Mouse (Mus musculus): ENCODE results near the gene Osbp.
A peak's percentile ranks its signal among the peaks of the same experiment; 100 is the strongest.

Osbp gene

DNA sequence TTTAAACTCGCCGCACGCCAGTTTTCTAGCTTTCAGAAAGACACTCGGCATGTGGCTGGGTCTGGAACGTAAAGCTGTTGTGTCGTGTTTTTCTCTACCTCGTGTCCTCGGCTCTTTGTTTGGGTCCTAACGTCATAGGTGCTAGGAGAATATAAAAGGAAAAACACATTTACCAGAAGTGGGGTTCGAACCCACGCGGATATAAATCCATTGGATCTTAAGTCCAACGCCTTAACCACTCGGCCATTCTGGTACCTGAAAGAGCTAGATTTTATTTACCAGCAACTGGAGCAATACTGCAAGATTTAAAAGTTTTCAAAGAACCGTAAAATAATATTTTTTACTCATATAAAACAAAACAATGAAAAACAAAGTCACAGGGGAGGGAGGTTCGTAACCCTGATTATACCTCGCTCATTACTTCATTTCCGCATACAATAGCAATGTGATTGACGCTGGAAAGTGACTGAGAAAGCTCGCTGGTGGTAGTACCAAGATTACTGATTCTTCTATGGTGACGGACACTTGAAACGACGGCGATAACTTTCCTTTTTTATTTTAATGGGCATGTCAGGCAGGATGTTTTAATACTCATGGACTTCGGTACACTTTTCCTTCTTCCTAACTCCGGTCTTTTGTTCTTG is 45.3 kb downstream of the Osbp start:
- DNase-seq (ENCODE audit: low spot score in 2 of 2), result peak; percentile 74 to 85

DNA sequence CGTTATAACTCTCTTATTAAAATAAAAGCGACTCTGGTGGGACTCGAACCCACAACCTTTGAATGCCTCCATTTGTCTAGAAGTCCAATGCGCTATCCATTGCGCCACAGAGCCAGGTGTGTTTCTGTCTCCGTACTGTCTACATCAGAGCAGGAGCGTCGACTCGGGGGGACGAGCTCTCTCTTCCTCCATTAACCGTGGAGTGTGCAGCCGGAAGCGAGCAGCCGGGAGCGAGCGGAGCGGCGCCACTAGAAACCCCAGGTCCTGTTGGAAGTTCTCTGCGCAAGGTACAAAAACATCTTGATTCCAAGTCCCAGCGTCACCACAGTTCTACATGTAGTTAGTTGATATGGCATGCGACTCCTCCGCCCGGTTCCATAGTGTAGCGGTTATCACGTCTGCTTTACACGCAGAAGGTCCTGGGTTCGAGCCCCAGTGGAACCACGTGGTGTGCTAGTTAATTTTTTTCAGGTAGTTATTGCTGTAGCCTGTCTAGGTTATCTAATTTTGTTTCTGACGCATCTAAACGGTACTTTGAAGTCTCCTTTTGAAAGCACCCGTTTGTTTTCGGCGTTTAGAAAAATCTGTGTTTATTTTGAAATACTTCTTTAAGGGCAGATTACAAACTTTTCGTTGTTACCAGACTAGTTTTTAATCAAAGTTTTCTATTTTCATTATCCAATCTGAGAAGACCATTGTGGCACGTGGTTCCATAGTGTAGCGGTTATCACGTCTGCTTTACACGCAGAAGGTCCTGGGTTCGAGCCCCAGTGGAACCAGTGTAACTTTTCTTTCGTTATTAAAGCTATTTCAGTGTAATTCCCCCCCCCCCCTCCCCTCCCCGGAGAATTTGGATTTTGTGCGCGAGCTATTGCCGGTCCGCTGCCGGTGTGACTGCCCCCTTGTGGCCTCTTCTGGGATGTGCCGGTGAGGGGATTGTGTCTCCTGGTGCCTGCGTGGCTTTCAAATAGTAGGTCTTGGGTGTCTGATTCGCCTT is 46.1 kb downstream of the Osbp start:
- DNase-seq (ENCODE audit: low spot score in 2 of 2), result peak; percentile 80 to 83

DNA sequence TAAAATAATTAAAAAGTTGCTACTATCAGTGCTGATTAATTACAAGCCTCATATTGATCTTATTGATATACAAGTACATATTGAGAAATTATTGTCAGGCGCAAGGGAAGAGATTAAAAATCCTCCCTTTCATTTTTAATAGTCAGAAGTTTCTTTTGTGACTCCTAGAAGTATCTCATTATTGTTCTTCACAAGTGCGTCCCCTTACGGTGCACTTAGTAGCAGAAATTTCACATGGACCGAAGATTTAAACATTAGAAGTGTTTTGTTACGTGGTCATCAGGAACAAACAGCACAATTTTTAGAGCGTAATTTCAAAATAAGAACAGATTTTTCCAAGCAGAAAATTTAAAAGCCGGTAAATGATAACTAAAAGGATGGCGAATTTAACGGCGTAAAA is 46.9 kb downstream of the Osbp start:
- DNase-seq (ENCODE audit: low spot score in 2 of 2), result no peak

DNA sequence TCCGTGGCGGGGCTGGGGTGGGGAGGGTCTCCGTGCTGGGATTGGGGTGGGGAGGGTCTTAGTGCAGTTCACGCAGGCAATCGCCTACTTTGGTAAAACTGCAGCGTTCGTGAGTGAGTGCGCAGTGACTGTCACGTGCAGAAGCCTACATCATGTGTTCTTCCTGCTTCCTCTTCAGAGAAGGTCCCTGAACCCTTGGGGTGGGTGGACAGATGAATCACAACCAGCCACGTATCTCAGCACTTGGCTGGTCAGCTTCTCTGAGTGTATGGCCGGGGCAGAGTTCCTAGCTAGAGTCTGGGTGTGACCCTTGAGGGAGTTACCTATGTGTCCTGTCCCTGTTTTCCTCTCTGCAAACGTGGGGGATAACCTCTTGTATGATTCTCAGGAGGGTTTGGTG is 47.5 kb downstream of the Osbp start:
- peak in 1 of 2 experiments; percentile 41 for DNase-seq (ENCODE audit: low spot score in 2 of 2)

DNA sequence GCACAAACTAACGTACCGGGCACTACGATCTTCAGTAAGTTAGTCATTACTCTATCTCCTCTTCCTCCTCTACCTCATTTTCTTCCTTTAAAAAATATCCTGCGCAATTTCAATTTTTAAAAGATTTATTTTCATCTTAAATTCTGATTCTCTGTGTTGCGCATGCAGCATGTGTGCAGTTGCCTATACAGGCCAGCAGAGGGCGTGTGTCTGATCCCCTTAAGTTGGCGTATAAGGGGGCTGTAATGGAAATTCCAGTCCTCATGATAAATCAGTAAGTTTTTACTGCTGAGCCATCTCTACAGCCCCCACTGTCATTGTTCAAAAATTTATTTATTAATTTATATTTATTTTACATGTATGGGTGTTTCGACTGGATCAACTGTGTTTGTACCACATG is 50.0 kb downstream of the Osbp start:
- no peak for DNase-seq (ENCODE audit: low spot score in 2 of 2)

DNA sequence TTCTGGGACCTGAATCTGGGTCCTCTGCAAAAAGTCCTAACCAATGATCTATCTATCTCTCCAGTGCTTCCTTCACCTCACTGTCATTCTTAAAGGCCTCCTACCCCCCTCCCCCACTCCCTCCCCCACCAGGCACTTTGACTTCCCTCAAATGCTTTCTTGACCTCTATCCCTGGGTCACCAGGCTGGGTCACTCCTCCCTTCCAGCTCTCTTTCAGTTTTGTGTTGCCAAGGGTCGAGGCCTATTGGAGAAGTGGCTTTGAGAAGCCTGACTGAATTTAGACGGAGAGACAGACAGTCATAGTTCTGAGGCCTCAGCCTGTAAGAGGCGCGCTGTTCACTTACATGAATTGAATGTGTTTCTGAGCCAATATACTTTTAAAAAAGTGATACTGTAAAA is 50.5 kb downstream of the Osbp start:
- no peak for DNase-seq (ENCODE audit: low spot score in 2 of 2)

DNA sequence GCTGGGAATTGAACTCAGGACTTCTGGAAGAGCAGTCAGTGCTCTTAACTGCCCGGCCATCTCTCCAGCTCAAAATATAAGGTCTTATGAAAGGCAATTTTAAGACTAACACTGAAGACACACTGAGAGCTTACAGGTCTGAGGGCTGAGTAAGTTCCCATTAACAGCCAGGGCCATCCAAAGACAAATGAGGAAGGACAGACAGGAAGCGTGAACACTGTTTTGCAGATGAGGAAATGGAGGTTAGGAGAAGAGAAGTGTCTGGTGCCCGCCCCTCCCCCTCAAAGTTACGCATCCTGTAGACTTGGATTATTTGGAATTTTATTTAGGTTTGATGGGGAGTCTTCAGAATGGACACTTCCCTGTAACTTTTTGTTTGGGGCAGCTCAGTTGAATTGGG is 58.4 kb downstream of the Osbp start:
- DNase-seq (ENCODE audit: low spot score in 2 of 2), result no peak

DNA sequence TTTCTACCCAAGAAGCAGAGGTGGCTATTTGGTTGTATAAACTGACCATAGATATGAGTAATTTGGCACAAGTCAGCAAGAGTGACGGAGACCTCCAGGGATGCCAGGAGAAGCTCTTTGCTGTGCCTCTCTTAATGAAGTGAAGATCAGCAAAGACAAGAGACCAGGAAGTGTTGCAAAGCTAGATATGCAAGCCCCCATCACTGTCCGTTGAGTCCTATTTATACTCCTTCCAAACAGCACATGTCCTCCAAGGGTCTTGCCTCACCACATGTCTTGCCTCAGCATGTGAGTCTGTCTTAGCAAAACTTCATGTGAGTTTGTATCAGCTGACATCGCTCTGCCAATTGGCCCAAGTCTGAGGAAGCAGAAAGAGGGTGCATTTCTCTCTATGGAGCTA is 59.6 kb downstream of the Osbp start:
- no peak for DNase-seq (ENCODE audit: low spot score in 2 of 2)

DNA sequence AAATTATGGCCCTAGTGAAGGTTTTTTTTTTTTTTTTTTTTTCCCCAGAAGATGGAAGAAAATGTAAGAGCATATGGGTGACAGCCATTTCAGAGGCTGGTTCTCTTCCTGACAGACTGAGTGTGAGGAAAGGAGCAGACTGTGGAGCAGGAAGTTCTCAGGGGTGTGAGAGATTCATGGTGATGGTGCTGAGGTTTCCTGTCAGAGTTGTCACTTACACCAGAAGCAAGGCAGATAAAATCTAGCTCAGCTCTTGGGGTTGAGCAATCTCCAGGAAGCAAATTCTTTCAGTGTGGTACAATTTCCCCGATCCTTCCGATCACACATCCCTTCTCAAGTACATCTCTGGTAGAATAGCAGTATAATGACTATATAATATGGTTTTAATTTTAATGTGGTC is 60.9 kb downstream of the Osbp start:
- DNase-seq (ENCODE audit: low spot score in 2 of 2), result no peak

DNA sequence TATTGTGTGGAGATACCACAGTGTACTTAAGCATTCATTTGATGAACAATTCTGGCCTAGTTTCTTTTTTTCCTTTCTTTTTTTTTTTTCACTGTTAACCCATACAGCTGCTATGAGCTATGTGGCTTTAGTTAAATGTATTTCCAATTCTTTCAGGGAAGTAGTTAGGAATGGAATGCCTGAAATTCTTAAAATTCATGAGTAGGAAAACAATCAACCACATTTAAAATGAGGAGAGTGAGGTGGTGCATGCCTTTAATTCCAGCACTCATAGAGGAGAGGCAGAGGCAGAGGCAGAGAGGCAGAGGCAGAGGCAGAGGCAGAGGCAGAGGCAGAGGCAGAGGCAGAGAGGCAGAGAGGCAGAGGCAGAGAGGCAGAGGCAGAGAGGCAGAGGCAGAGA is 72.0 kb downstream of the Osbp start:
- DNase-seq (ENCODE audit: low spot score in 2 of 2), result no peak

DNA sequence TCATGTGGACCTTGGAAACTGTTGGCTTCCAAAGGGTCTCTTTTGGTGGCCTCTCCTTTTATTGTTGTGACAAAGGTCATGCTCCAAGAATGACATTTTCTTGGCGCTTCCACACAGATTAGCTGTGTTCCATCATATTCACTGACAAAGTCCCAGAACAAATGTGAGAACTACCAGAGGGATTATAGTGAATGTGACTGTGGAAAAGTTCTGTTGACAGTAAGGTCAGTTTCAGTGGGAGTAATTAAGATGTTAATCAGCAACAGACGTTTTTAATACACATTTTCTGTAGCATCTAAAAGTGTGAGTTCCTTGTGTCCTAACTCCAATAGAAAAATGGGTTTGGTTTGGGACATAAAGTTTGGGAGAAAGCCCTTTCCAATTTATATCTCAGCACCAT is 75.5 kb downstream of the Osbp start, which contains the start of gene Olfr1423:
Gene Olfr1423, minus strand, starts transcription at position 101 of the 400 bp plus-strand sequence.
- no peak for DNase-seq (ENCODE audit: low spot score in 2 of 2)

DNA sequence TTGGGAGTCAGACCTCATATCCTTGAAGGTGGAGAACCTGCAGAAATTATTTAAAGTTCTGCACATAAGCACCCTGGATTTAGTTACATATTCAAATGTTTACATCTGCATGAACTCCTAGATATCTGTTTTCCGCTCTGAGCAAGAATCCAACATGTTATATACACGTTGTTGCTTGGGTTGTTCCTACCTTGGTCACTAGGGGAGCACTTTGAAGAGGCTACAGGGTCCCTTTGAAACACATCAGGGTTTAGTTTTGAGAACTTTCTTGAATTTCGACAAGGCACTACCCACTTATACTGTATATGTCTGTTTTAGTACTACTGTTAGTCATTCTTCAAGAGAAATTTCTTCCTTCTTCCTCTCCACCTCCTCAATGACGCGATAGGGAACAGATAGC is 77.4 kb downstream of the Osbp start:
- no peak for DNase-seq (ENCODE audit: low spot score in 2 of 2)

All from right cerebral cortex, postnatal 36 days (tissue).